Mouse (Mus musculus): ENCODE data around the gene Naip2.
A peak's percentile ranks its signal among the peaks of the same experiment; 100 is the strongest.
"Not testable (repeated sequence)": the region's sequence is repeated elsewhere in the genome, so short reads cannot be mapped to it uniquely, and the experiment has no call there.

Naip2 gene

DNA sequence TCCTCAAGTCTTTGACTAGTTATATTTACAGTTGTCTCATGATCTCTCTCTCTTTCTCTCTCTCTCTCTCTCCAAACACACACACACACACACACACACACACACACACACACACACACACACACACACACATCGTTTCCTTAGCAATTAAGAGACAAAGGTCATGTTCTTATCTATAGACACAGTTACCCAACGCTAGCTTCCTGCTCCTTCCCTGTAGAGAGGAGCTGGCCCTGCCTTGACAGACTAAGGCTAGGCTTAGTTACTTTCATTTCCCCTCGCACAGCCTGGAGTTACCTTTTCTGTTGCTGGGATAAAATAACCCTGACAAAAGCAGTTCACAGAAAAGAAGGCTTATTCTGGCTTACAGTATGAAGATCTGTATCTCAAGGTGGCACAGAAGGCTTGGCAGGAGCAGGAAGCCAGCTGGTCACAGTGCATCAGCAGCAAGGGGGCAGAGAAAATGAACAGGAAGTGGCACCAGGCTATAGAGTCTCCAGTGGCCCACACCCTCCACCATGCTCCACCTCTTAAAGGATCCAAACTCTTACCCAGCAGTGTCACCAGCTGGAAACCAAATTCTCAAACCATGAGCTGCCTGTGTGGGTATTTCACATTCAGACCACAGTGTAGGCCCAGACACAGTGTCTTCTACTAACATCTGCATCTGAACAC, at the start of gene Naip2:
Gene Naip2, minus strand, starts transcription at position 434 of the 675 bp plus-strand sequence.
- not testable (repeated sequence) for DNase-seq (ENCODE audit: low spot score)

DNA sequence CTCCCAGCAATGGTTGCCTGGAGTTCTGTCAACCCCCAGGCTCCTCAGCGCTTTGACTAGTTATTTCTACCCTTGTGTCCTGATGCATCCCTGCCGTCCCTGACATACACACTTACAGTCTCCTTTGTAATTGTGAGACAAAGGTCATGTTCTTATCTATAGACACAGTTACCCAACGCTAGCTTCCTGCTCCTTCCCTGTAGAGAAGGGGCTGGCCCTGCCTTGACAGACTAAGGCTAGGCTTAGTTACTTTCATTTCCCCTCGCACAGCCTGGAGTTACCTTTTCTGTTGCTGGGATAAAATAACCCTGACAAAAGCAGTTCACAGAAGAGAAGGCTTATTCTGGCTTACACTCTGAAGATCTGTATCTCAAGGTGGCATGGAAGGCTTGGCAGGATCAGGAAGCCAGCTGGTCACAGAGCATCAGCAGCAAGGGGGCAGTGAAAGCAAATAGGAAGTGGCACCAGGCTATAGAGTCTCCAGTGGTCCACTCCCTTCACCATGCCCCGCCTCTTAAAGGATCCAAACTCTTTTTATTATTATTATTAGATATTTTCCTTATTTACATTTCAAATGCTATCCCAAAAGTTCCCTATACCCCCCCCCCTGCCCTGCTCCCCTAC, 45.1 kb upstream of the Naip2 start:
- not testable (repeated sequence) for DNase-seq (ENCODE audit: low spot score)

DNA sequence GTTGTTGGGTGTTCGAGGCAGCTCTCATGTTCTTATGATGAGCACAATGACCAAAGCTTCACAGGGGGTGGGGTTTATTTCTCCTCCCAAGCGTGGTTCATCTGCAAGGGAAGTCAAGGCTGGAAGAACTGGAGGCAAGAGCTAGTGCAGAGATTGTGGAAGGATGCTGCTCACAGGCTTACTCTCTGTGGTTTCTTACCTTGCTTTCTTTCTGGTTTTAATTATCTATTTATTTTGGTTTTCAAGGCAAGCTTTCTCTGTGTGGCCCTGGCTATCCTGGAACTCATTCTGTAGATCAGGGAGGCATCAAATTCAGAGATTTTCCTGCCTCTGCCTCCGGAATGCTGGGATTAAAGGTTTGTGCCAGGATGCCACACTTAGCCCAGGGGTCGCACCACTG, 44.3 kb upstream of the Naip2 start, which contains the start of gene Naip5:
Gene Naip5, minus strand, starts transcription at position 101 of the 400 bp plus-strand sequence.
- DNase-seq (ENCODE audit: low spot score) = not testable (repeated sequence)

DNA sequence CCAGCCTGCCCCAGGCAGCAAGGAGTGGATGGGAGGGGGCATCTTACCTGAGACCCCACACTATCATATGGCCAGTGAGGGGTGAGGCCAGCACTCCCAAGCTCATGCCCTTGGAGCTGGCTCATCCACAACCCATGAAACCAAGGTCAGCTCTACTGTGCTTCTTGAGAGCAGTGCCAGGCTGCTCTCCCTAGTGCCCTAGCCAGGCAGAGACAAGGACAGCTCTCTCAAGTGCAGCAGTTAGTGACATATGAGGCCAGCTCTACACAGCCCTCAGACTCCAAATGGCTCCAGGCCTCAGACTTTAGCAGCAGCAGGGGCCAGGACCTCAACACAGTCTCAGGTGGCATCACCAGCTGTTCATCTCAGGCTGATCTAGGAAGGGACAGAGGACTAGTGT, 41.8 kb upstream of the Naip2 start:
- DNase-seq (ENCODE audit: low spot score) = no peak

DNA sequence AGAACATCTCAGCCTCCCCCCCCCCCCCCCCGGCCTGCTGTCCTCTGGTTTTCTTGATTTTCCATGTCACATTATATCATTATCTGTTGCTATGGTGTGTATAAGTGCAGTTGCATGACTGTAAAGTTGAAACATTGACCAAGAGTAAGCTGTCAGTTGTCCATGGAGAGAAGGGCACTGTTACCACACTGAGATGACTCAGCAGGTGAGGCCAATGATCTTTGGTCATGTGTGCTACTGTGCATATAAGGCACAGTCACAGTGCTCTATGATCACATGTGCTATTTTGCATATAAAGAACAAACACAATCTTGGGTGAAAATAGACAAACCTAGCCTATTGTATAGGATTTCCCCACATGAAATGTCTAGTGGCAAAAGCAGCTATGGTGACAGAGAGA, 11.8 kb upstream of the Naip2 start:
- not testable (repeated sequence) for DNase-seq (ENCODE audit: low spot score)

DNA sequence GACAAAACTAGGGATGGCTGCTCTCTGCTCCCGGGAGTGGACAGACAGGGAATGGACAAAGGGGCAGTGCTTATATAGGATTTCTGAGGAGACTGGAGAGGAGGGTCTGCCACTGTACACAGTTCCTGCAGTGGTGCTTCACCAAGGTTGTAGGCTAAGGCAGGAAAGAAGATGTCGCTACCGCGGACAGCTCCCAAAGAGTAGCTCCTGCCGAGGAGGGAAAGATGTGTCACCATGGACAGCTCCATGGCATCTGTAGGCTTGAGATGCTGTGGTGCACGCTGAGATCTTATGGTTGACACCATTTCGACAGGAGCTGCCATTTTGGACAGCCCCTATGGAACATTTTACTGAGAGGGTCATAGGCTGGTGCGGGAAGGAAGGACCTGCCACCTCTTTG, 8.6 kb upstream of the Naip2 start:
- DNase-seq (ENCODE audit: low spot score) = peak; percentile 78

DNA sequence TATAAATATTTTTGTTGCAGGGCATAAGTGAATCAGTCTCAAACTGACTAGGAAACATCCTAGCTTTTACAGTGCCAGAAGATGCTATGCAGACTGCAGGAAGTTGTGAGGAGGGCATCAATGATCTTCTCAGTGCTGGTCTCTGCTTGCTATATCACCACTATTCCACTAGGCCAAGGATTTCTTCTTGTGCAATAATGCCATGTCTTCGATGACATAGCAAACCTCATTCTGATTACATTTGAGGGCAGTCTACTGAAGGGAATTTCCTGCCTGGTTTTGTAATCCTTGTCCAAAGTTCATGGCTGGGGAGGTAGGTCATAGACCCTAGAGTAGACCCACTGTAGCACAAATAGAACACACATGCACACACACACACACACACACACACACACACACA, 1.4 kb upstream of the Naip2 start:
- DNase-seq (ENCODE audit: low spot score) = no peak

DNA sequence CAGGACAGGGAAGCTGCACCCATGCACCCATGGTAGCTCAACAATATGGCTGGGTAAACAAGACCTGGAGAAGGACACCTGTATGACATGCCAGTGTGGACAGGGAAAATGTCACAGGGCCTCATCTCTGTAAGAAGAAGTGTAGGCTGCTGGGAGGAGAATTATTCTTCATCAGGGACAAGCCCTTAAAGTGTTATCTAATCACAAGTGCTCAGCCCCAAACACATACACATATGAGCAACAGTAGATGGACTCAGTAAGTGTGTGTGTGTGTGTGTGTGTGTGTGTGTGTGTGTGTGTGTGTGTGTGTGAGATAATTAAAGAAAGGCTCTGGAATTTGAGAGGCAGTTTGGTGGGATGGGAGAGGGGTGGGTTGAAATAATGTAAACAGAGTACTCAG, 1.1 kb downstream of the Naip2 start:
- DNase-seq (ENCODE audit: low spot score) = no peak

DNA sequence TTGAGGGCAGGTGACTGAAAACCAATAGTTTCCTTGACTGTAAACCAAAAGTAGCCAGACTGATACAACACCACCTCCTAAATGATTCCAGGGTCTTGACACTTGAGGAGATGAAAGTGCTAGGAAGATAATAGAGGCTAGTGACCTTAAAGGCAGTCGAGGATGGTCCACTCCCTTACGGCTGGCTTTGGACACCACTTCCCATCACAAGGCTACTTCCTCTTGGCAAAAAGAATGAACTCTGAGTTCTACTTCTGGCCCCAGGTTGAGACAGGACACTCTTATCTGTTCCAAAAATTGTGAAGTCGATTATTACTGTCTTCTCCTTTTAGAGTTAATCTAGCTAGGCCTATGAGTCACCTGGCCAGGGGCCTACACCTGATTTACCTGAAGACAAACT, 6.5 kb downstream of the Naip2 start:
- DNase-seq (ENCODE audit: low spot score) = no peak

DNA sequence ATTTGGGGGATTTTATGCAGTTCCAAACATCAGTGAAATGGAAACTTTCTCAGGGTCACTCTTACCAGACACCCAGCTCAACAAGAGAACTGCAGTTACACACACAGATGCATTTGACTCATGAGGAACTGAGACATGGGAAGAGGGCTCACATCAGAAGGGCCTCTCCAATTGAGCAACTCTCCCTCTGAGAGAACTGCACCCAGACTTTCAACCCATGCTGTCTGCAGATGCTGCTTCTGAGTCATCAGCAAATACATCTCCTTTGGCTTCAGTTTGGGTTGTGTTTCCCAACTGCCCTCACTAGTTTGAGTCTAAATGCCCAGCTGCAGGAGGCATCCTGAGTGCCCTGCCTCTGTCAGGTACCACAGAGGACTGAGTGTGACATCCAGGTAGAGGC, 18.8 kb downstream of the Naip2 start:
- DNase-seq (ENCODE audit: low spot score) = not testable (repeated sequence)

DNA sequence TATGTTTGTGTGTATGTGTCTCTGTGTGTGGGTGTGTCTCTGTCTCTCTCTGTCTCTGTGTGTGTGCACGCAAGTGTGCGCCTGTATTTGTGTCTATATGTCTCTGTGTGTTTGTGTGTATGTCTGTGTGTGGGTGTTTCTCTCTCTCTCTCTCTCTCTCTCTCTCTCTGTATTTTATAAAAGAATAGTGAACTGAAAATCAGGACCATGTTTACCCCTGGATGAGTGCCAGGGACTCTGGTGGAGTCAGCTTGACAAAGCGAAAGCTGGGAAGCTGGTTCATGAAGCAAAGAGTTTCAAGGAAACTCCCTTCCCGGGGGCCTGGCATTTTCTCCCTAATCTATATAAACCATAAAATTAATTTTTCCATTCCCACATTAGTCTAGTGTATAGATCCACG, 27.5 kb downstream of the Naip2 start:
- DNase-seq (ENCODE audit: low spot score) = not testable (repeated sequence)

DNA sequence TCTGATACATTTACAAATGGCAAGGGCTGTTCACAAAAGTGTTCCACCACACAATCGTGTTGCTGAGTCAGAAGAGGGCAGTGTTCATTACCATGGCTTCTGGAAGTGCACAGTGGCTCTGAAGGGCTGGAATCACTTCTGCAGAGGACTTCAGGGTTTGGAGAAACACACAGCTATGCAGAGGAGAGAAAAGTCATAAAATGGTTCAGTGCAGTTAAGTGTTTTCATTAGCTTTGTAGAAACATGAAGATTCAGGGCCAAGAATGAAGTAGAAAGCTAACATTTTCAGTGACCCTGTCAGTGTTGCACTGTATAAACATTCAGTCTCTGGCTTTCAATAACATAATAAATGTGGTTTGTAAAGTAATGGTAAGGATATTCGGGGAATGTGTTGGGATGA, 35.5 kb downstream of the Naip2 start:
- not testable (repeated sequence) for DNase-seq (ENCODE audit: low spot score)

DNA sequence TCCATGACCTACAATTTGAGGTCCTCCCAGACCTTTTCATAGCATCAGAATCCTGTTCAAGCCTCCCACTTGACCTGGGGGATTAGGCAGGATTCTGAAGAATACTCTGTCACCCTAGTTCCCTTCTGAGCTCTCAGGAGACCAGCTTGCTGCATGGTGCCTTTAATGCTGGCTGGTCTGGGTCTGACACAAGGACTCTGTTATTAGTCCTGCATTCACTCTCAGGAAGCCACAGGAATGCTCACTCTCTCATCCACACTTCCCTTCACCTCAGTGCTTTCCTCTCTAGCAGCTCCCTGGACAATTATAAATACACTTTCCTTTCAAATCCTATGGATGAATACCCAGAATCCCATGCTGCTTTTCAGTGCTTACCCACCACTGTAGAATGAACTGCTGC, 39.4 kb downstream of the Naip2 start:
- not testable (repeated sequence) for DNase-seq (ENCODE audit: low spot score)

DNA sequence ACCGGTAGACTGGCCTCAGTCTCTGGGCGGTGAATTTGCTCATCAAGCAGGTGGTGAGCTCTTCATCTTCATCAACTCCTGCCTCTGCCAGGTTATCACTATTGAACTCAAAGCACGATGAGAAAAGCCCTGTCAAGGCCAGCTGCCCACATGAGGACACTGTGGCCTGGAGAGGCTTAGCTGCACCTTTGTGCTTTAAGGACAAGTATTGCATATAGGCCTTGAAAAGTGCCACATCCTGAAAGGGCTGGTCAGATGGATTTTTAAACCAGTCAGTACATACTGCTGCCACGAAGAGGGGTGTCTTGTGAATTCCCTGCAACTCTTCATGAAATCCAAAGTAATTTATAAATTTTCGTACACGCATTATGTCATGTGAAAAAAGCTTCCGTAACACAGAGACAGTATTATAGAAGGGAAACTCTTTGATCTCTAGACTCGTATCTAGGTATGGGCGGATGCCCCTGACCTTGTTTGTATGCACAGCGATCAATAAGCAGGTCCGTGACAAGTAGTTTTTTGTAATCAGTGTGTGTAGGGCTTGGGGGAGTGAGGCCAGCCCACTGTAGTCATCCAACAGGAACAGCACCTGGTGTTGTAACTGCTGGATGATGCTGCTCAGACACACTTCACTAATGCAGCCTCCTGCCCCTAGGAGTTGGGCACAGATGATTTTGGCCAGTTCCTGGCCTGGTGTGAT, 40.6 kb downstream of the Naip2 start:
- not testable (repeated sequence) for DNase-seq (ENCODE audit: low spot score)

DNA sequence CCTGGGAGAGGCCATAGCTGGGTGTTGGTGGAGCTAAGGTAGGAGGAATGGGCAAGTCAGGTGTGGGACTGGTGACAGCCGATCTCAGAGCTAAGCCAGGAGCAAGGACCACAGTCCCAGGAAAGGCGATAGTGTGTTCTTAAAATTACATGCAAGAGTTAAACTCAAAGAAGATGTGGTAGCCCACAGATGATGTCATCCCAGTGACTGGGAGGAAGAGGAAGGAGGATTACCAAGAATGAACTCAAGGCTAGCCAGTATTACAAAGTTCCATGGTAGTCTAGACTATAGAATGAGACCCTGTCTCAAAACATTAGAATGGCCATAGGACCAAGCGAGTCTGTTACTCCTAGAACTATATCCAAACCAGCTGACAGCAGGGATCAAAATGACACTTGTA, 45.3 kb downstream of the Naip2 start:
- no peak for DNase-seq (ENCODE audit: low spot score)

DNA sequence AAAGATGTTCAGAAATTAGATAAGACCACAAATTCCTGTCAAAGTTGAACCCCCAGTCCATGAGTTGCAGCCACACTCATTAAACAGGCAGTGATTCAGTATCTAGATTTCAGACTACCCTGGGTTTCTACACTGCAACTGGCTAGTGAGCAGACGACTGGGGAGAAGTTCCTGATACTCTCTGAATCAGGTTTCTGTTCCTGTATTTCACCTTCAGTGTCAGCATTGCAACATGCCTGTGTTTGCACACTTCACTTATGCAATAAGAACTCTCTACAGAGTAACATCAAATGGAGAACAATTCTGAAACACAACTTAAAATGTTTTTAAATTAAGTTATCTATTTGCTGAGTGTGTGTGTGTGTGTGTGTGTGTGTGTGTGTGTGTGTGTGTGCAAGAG, 49.2 kb downstream of the Naip2 start:
- DNase-seq (ENCODE audit: low spot score) = no peak

DNA sequence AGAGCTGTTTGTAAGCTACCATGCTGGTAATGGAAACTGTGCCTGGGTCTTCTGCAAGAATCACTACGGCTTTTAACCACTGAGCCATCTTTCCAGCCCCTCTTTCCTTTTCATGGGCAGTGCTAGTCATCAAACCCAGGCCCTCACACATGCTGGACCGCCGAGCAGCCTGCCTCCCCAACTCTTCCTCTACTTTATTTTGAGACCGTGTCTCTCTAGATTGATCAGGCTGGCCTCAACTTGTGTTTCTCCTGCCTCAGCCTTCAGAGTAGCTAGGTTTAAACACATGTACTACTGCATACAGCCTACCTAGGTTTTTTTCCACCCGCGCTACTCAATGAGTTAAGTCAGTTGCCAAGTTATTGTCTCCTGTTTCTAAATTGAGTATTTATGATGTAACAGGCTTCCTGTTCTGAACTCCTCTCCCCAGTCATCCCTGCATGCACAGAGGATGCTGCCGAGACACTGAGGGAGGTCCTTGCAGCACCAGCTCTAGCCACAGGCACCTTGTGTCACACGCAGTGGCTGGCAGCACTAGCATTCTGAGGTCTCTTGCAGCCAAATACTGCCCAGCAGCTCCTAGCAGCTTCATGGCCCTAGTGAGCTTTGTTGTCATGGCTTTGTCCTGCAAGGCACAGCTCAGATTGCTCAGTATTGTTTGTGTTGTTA, 60.1 kb downstream of the Naip2 start:
- DNase-seq (ENCODE audit: low spot score) = no peak

DNA sequence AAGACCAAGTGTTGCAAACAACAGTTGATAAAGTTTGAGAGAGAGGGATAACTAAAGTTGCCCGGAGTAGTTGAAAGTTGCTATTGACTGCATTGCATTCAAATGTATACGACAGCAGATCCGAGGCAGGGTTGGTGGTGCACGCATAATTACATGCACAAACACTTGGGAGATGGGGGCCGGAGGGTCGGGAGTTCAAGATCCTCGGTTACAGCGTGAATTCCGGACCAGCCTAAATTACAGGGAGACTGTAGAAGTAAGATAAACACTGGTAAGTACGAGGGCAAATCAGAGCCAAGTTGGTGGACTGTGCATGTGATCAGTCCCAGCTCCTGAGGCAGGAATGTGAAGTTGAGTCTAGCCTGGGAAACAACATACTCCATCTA, 76.6 kb downstream of the Naip2 start:
- peak; percentile 35 for DNase-seq (ENCODE audit: low spot score)

DNA sequence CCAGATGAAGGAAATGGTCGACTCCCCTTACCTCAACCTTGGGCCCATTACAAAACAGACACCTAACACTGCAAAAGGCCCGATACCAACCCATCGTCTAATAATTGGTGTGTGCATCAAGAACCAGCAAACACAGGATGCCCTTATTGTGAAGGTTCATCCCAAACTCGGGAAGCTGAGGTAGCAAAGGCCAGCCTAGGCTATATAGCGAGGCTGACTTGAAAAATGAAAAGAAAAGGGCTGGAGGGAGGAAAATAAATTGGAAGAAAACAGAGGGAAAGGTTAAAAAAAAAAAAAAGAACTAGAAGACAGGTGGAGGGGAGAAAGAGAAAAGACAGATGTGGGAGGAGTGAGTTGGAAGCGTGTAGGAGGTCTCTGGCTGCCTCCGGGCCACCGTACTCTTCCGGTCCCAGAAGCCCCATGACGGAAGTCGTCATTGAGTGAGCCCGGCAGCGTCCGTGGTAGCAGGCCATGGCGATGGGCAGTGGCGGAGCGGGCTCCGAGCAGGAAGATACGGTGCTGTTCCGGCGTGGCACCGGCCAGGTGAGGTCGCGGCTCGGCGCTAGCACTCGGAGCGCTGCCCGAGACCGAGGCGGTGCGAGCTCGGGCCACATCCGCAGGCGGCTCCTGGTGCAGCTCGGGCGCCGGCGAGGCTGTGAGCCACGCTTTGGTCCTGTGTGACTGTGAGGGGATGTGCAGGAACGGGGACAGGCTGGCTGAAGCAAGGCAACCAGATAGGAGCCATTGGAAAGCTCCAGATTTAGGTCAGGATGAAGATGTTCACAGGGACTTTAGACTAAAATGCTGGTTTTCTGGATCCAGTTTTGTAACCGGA, 77.3 kb downstream of the Naip2 start, which contains the start of gene Smn1:
Gene Smn1, plus strand, starts transcription at position 430 of the 835 bp plus-strand sequence.
- peak; percentile 90 for DNase-seq (ENCODE audit: low spot score)

DNA sequence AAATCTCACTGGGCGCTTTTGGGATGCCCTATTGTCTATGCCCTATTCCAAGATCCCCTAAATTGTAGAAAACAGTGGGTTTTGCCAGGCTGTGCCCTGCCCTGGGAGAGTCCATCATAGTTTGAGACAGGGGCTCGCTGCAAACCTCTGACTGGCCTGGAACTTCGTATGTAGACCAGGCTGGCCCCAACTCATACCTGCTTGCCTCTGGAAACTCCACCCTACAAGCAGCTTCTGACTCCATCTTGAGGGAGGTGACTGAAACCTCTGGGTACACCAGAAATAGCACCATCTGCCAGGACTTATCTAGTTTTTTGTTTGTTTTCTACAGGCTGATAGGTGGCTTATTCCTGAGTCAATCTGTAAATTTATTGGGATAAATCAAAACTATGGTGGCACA, 77.9 kb downstream of the Naip2 start:
- no peak for DNase-seq (ENCODE audit: low spot score)

DNA sequence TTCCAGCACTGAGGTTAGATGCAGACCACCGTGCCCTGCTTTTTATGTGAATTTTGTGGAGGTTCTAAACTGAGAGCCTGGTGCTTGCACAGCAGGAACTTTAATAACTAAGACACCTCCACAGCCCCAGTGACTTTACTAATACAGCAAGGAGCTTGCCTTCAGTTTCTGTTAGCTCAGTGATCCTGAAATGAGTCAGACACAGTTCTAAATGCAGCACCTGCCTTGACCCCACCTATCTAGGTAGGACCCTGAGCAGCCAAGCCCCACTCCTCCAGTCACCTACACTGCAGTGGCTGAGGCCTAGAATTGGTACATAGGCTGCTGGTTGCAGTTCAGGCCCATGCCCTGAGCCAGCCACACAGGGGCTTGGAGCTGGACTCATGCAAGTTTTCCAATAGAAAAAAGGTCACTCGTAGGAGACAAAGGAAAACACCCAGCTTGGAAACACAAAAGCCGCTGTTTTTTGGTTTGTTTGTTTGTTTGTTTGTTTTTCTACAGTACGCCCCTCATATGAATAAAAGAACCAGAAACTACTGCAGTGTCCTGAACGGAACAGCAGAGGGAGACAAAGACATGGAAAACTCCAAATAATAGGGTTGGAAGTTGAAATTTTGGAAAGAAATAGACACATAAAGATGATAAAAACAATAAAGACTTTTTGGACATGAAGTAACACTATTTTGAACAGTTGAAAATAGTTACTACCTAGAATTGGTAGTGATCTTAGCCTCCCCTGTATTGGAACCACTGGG, 89.5 kb downstream of the Naip2 start:
- DNase-seq (ENCODE audit: low spot score) = no peak
